Mouse (Mus musculus) left cerebral cortex, adult 18-20 months (tissue): ENCODE results near the gene Tmprss7. TPM values are rescaled to one million over a fixed set of nuclear protein-coding genes. Genes with fewer than 3 reads are reported as not detected.

ENCODE experiments used
- DNase-seq, 2 experiments: peaks; one replicate each; pipeline ENCODE4 v3.0.0; 2021 to 2022; ENCODE audit warnings: low spot score in 2 of 2, mixed read lengths in 1 of 2
- total RNA-seq, 2 experiments: library from RNA; stranded (reverse); gene quantifications; 2 replicates each; pipeline ENCODE4 v1.2.3; 2021

Tmprss7 gene
- total RNA-seq, 2 experiments from 2014 or later, result 1.5 to 2.7 TPM

GRCm38 (mm10) chr16:45690178-45690577 is 3.3 kb downstream of the Tmprss7 start:
- peak; percentile 49 to 63 for DNase-seq

GRCm38 (mm10) chr16:45686833-45687232 is 6.6 kb downstream of the Tmprss7 start:
- DNase-seq, result no peak

GRCm38 (mm10) chr16:45685295-45685694 is 8.2 kb downstream of the Tmprss7 start:
- DNase-seq, result peak in 1 of 2 experiments; percentile 45

GRCm38 (mm10) chr16:45684815-45685214 is 8.6 kb downstream of the Tmprss7 start:
- DNase-seq, result peak; percentile 57 to 73

GRCm38 (mm10) chr16:45676462-45676861 is 17.0 kb downstream of the Tmprss7 start:
- no peak for DNase-seq

- no peak for DNase-seq
These were observed 23.5 kb downstream of the Tmprss7 start for GRCm38 (mm10) chr16:45670005-45670404.

GRCm38 (mm10) chr16:45668178-45668577 is 25.3 kb downstream of the Tmprss7 start:
- DNase-seq, result no peak

GRCm38 (mm10) chr16:45666136-45666535 is 27.3 kb downstream of the Tmprss7 start:
- no peak for DNase-seq

- DNase-seq, result no peak
These were observed 31.1 kb downstream of the Tmprss7 start for GRCm38 (mm10) chr16:45662381-45662780.

GRCm38 (mm10) chr16:45659596-45659995 is 33.9 kb downstream of the Tmprss7 start:
- DNase-seq, result peak; percentile 58 to 59

GRCm38 (mm10) chr16:45658248-45658647 is 35.2 kb downstream of the Tmprss7 start:
- DNase-seq, result no peak

- no peak for DNase-seq
These were observed 35.8 kb downstream of the Tmprss7 start for GRCm38 (mm10) chr16:45657574-45658159.

GRCm38 (mm10) chr16:45654465-45654864 is 39.0 kb downstream of the Tmprss7 start:
- no peak for DNase-seq

GRCm38 (mm10) chr16:45653934-45654332 is 39.5 kb downstream of the Tmprss7 start, which contains the start of gene BC016579:
Gene BC016579 (minus strand): TSS chr16:45654068.
- DNase-seq, result no peak

- DNase-seq, result no peak
These were observed 40.2 kb downstream of the Tmprss7 start for GRCm38 (mm10) chr16:45653009-45653933.

GRCm38 (mm10) chr16:45651497-45651896 is 42.0 kb downstream of the Tmprss7 start:
- DNase-seq, result no peak

- DNase-seq, result no peak
These were observed 49.1 kb downstream of the Tmprss7 start for GRCm38 (mm10) chr16:45644380-45644779.

GRCm38 (mm10) chr16:45643944-45644343 is 49.5 kb downstream of the Tmprss7 start:
- DNase-seq, result no peak

GRCm38 (mm10) chr16:45641301-45641700 is 52.2 kb downstream of the Tmprss7 start:
- DNase-seq, result no peak

- DNase-seq, result no peak
These were observed 53.2 kb downstream of the Tmprss7 start for GRCm38 (mm10) chr16:45640070-45640762.

GRCm38 (mm10) chr16:45635826-45636225 is 57.6 kb downstream of the Tmprss7 start:
- DNase-seq, result no peak

- DNase-seq, result no peak
These were observed 61.0 kb downstream of the Tmprss7 start for GRCm38 (mm10) chr16:45632420-45632819.
